Mouse (Mus musculus): ENCODE data around the gene Smbd1. TPM values are rescaled to one million over a fixed set of nuclear protein-coding genes. Genes with fewer than 3 reads are reported as not detected.

The Smbd1 gene
- total RNA-seq, 2 experiments from 2014 or later = not detected

GRCm38 (mm10) chr16:32814539-32814938 lies 4.3 kb upstream of the Smbd1 start:
- no peak for ATAC-seq (replicated peaks; ENCODE audit: low FRiP score, poor library complexity, severe bottlenecking)

- no peak for ATAC-seq (replicated peaks; ENCODE audit: low FRiP score, poor library complexity, severe bottlenecking)
Measured at GRCm38 (mm10) chr16:32813771-32814170, 3.5 kb upstream of the Smbd1 start.

GRCm38 (mm10) chr16:32813362-32813761 lies 3.1 kb upstream of the Smbd1 start:
- no peak for ATAC-seq (replicated peaks; ENCODE audit: low FRiP score, poor library complexity, severe bottlenecking)

DNA sequence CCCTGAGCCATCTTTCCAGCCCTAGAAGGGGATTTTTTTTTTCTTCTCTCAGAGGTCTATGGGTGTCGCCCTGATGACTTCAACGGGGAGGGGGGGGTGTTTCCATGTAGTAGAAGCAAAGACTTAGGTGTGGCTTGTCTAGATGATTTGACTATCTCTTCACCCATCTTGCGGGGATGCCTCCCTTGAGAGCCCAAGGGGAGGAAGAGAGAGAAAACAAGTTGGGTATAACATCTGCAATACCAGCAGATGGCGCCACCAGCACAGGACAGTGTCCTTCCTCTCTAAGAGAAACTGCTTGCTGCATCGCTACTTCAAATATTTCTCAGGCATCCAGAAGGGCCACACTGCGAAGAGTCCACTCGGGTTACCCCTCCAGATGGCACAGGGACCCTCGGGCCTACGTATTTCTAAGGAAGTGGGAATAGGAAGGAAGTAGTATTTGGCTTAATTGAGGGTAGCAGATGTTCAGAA lies 2.6 kb upstream of the Smbd1 start:
- 0 out of 2 replicates have a peak, but pooled peaks have one; percentile 48 for ATAC-seq (replicated peaks; ENCODE audit: low FRiP score, poor library complexity, severe bottlenecking)

- ATAC-seq (replicated peaks; ENCODE audit: low FRiP score, poor library complexity, severe bottlenecking) = no peak
Measured at GRCm38 (mm10) chr16:32807408-32808185, 2.7 kb downstream of the Smbd1 start.

- no peak for ATAC-seq (replicated peaks; ENCODE audit: low FRiP score, poor library complexity, severe bottlenecking)
Measured at GRCm38 (mm10) chr16:32805151-32805550, 5.1 kb downstream of the Smbd1 start.

GRCm38 (mm10) chr16:32803901-32804300 lies 6.4 kb downstream of the Smbd1 start:
- no peak for ATAC-seq (replicated peaks; ENCODE audit: low FRiP score, poor library complexity, severe bottlenecking)

DNA sequence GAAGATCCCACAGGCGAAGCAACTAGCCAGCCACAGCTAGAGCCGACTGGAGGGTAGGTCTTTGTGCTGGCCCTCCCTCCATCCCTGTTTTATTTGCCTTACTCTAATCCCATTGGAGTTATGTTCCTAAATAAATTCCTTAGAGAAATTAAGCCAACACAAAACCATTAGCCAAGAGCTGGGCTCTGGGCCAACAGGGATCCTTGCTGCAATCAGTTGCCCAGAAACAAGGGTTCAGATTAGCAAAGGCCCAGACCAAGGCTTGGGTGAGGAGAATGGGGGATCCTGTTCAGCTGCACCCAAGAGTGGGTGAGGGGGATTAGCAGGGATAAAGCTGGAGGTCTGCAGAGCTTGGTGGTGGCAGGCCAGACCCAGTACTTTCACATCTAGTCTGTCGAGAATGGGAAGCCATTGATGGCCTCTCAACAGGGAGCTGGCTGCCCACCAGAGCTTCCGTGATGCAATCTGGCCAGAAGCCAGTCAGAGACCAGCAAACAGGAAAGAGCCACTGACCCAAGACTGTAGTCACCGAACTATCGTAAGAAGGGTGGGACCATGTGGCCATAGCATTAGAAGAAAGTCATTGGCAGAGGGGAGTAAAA lies 6.9 kb downstream of the Smbd1 start:
- no peak for ATAC-seq (replicated peaks; ENCODE audit: low FRiP score, poor library complexity, severe bottlenecking)

- ATAC-seq (replicated peaks; ENCODE audit: low FRiP score, poor library complexity, severe bottlenecking) = no peak
Measured at GRCm38 (mm10) chr16:32797426-32797689, 12.9 kb downstream of the Smbd1 start, which contains the start of gene Muc20. TSS of gene Muc20 (minus strand) at chr16:32797435.

DNA sequence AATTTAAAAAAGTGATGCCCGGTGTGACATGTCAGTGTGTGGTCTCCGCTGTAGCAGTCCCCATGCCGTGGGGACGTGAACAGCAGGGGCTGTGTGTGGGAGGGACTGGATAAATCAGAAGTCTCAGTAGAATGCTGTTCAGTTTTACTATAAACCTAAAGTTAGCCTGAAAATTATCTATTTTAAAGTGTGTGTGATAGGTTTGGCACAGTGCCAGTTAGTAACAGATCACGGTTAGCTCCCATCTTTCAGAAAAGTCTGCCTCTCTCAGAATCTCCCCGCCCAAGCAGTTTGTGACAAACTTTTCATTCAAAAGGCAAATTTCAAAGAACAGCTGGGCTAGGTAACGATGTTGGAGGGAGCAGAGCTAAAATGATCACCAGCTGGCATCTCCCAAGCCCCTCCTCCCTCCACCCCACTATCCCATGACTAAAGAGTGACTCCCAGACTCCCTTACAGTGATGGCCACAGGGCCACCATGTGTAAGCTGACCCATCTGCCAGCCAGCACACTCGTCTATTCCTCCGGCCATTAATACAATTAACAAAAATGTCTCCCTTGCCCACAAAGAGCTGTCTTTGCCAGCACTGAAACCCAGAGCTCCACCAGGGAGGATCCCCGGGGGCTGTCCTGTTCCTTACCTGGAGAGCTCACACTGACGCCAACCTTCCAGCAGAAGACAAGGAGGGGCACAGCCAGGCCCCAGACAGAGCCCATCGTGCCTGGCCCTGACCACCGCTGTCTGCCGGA lies 13.4 kb downstream of the Smbd1 start:
- ATAC-seq (replicated peaks; ENCODE audit: low FRiP score, poor library complexity, severe bottlenecking) = no peak

GRCm38 (mm10) chr16:32795177-32795576 lies 15.1 kb downstream of the Smbd1 start:
- no peak for ATAC-seq (replicated peaks; ENCODE audit: low FRiP score, poor library complexity, severe bottlenecking)

- no peak for ATAC-seq (replicated peaks; ENCODE audit: low FRiP score, poor library complexity, severe bottlenecking)
Measured at GRCm38 (mm10) chr16:32790056-32790455, 20.2 kb downstream of the Smbd1 start.

DNA sequence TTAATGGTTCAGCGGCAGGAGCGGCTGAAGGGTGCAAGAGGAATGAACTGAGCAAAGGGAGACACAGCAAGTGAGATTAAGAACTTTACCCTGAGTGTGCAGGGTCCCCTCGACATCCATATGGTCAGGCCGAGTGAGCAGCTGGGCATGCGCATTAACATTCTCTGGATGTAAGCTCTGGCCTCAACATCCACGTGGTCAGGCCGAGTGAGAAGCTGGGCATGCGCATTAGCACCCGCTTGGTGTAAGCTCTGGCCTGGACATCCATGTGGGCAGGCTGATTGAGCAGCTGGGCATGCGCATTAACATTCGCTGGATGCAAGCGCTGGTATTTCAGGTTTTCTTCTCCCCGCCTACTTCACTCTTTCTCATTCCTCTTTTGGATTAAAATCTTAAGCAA lies 25.4 kb downstream of the Smbd1 start:
- ATAC-seq (replicated peaks; ENCODE audit: low FRiP score, poor library complexity, severe bottlenecking) = no peak

DNA sequence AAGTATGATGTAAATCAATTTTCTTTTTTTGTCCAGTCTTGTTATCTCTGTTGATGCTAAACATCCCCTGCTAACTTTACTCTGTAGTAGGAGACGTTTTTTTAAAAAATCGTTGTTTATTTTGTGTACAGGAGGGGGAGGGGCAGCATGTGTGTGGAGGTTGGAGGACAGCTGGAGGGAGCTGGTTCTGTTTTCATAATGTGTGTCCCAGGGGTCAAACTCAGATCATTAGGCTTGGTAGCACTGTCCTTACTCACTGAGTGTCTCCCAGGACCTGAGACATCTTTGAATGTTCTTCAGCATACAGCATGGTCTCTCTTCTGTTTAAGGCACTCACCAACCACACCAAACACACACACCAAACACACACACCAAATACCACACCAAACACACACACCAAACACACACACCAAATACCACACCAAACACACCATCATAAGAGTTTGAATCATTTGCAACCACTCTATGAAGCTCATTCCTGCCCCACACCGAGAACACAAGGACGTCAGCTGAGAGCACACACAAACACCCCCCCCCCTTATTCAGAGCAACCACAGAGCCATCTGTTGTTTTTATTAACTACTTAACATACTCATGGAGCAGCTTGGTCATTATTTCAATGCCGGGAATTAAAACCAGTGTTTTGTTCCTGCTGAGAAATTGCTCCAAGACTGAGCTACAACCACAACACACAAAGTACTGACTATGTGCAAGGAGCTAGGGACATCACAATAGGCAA lies 26.8 kb downstream of the Smbd1 start:
- no peak for ATAC-seq (replicated peaks; ENCODE audit: low FRiP score, poor library complexity, severe bottlenecking)

- no peak for ATAC-seq (replicated peaks; ENCODE audit: low FRiP score, poor library complexity, severe bottlenecking)
Measured at GRCm38 (mm10) chr16:32778956-32779355, 31.3 kb downstream of the Smbd1 start.

DNA sequence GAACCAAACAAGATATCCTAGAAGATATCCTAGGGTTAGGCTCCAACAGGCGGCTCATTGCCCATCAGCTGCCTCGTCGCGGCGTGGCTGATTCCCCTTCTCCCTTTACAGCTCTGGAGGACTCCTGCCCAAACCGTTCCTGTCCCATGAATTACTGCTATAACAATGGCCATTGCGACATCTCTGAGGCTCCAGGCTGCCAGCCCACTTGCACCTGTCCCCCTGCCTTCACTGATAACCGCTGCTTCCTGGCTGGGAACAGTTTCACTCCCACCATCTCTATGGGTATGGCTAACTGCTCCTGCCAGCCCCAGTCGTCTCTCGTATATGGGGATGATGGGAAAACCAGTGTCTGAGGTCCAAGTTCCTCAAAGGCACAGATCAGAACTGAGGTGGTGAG lies 33.6 kb downstream of the Smbd1 start:
- no peak for ATAC-seq (replicated peaks; ENCODE audit: low FRiP score, poor library complexity, severe bottlenecking)

DNA sequence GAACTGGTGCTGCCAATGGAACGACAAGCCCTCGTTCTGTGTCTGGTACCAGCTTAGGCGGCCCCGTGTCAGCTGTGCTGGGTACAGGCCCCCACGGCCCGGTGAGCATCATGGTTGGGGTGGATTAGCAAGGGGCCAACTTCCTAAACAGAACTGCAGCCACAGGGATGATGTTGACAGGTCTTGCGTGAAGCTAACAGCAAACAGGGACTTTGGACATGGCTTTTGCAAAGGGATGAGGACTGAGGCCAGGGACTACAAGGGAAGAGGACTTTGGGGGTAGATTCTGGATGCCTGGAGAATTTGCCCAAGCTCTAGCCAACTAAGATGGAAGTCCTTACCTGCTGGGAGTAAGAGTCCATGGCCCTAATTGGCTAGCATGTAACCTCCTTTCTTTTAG lies 43.4 kb downstream of the Smbd1 start:
- ATAC-seq (replicated peaks; ENCODE audit: low FRiP score, poor library complexity, severe bottlenecking) = no peak

DNA sequence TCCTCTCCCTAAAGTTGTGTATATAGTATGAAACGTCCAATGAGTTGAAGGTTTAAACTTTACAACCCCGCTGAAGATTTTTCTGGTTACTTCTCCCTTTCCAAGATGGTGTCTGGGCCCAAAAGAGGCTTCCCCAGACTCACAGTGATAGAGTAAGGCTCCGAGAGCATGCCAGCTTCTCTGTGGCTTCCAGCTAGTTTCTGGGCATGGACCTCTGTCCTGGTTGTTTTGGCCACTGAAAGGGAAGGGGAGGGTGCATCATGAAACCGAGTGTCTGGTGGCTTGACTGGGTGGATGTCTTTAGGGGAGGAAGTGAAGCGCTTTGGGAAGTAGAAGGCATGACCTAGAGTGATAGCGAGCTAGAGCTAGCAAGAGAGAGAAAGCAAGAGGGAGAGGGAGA lies 45.3 kb downstream of the Smbd1 start:
- no peak for ATAC-seq (replicated peaks; ENCODE audit: low FRiP score, poor library complexity, severe bottlenecking)

- ATAC-seq (replicated peaks; ENCODE audit: low FRiP score, poor library complexity, severe bottlenecking) = no peak
Measured at GRCm38 (mm10) chr16:32764550-32764949, 45.7 kb downstream of the Smbd1 start.
